Mouse (Mus musculus) stomach, postnatal 0 days (tissue): Measurements from ENCODE around the gene Gm21954.

Experiments used
- CTCF ChIP-seq: IDR thresholded peaks from 2 replicates; pipeline ENCODE4 v1.5.1; 2016; ENCODE audit warnings: antibody characterized with exemption, low read depth, mild to moderate bottlenecking, moderate library complexity
- EP300 ChIP-seq: optimal IDR thresholded peaks from 2 replicates; pipeline ENCODE3; 2016; ENCODE audit warnings: antibody characterized with exemption

- TF ChIP-seq CTCF (no peak), EP300 (no peak)
Observed at GRCm38 (mm10) chr3:55492021-55492420, 20.0 kb upstream of the Gm21954 start.
